Mouse (Mus musculus): ENCODE measurements at regions not wholly inside any gene's neighbourhood (a gene's known extent, or its start where the extent isn't known, plus 50 kb on each side); places are given as distances from the start of the nearest gene placed in this dataset.

DNA sequence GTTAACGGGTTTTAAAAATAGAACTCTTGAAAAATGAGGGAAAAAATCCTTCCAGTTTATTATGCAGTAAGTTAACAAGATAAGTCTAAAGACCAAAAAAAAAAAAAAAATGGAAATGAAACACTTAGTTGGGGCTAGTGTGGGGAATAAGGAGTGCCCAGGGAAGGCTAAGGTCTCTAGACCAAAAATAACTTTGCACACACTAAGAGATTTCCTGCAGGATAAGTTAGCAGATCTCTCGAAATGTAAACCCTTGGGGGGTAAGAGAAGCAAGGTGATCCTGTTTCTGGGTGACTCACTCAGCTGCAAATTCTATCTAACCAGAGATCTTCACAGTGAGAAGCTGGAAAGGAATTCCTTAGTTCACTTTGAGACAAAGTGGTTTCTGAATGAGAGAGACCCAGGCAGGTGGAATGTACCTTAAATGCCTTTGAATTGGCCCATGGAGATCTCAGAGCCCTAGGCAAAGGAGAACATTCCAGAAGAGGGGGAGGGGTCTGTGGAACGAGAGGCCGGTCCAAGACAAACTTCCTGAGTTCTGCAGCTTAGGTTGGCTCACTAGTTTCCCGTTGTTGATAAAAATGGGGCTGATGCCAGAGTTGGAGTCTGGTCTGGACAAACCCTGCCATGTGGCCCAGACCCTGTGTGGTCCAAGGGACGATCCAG, 126.8 kb upstream of the Adgrl2 start:
- no peak for DNase-seq (ENCODE audit: low read depth, low spot score)

DNA sequence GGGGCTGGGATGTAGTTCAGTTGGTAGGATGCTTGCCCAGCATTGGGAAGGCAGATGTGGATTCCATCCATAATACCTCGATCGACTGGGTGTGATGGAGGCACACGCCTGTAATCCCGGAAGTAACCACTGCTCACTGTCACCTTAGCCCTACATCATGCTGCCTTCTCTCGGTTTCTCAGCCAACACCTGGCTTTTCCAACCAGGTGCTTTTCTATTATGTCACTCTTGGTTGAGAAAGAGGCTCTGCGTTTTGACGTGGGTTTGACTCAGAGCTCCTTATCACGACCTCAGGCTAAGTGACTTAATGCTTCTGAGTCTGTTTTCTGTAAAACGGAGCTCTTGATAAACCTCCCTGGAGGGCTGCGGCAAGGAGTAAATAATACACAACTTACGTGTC, 126.2 kb upstream of the Adgrl2 start:
- no peak for DNase-seq (ENCODE audit: low read depth, low spot score)

DNA sequence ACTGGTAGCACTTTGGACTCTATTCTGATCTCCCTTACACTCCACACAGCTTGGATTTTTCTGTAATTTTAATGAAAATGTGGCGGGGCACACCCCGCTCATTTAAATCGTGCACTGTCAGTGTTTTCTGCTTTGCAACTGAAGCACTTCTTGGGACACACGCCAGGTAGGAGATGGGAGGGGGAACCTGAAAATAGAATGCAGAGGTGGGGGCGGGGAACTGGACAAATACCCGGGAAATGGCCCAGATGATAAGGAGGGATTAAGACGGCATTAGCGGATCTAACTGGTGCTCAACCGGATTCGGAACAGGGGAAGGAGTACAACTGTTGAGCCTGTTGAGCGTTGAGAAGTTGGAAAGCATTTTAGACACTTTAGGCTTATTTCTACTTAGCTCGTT, 125.5 kb upstream of the Adgrl2 start:
- no peak for DNase-seq (ENCODE audit: low read depth, low spot score)

DNA sequence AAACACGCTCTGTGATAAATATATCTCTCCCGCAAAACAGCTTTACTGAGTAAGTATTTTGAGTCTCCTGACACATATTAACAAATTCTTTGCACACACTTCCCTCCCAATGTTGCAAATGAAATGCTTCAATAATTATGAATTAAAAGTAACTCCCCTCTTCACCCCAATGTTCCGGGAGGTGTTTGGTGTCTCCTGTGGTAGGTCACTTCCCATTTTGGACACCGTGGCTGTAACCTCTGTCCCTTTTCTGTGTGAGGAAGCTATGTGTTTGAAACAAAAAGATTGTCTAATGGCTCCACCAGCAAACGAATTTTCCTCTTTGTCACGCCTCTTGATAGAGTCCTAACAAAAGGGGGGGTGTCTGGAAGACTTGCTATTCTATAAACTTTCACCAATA, 122.5 kb upstream of the Adgrl2 start:
- no peak for DNase-seq (ENCODE audit: low read depth, low spot score)

DNA sequence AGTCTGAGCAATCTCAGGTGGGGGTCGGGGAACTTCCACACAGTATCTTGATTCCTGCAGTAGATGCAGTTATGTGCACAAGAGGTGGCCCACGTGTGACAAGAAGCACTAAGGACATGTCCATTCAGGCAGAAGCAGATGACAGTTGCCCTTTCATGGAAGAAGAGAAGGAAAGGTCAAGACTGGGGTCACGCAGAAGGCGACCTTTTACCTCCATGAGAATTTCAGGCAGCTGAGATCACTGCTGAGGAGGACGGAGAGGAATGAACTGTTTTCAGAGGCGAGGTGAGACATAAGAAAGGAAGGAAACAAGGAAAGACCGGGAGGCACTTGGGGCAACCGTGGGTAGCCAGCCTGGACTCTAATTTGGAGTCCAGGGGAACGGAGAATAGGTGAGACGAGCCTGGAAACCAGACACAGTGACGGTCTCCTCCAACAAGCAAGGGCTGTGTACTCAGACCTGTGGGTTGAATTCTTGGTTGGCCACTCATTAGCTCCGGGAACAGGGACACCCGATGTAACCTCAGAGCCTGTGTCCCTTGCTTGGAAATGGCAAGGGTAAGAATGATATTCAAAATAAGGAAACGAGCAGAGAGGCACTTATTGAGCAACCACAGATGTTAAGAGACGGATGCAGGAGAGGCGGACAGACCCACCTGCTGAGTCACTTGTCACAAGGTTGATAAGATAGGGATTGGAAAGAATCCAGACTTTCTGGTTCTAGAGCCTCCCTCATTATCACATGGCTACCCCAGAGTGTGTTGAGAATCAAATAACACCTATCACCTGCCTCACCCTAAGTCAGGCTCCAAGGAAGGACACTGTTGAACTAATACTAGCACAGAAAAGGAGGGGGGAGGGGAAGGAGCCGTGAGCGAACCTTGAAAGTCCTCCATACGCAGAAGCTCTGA, 121.4 kb upstream of the Adgrl2 start:
- no peak for DNase-seq (ENCODE audit: low read depth, low spot score)

DNA sequence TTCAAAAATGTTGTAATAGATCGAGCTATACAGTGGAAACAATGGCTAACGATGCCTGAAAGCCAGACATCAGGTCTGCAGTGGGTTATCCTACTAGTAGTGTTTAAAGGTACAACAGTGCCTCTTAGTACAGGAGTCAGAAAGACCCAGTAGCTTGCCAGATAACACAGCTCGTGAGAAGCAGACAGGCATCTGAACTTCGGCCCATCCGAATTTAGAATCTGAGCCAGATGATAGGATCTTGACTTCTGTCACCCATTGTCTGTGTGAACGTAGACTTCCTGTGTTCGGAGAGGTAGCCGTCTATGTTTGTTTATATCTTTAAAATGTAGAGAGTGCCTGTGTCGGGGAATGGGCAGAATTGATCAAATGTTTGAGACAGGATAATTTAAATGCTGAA, 120.5 kb upstream of the Adgrl2 start:
- no peak for DNase-seq (ENCODE audit: low read depth, low spot score)

DNA sequence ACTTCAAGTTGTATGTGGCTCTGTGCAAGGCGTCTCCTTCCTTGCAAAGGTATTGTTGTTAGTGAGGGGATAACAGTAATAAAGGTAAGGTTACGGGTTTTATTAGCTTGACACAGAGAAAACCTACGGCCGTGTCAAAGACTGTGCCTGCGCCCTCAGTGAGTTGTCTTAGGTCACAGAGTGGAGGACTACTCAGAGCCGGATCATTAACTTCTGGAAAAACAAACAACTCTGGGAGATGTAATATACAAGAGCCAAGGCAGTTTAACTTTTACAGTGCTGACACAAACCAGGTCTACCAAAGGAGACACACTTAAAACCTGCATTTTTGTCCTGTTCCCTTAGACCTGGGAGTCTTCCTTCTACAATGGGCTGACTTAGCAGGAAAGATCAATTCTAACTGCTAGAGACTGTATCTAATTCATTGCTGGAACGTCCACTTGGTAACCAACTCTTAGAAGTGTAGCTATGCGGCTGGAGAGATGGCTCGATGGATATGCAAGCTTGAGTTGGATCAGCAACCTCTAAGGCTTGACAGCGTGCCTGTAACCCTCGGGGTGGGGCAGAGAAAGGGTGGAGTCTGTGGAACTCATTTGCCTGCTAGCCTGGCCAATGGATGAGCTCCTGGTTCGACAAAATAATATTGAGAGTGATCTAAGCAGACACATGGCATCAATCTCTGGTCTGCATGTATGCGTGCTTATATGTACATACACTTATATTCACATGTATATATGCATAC, 115.5 kb upstream of the Adgrl2 start:
- DNase-seq (ENCODE audit: low read depth, low spot score), result no peak

DNA sequence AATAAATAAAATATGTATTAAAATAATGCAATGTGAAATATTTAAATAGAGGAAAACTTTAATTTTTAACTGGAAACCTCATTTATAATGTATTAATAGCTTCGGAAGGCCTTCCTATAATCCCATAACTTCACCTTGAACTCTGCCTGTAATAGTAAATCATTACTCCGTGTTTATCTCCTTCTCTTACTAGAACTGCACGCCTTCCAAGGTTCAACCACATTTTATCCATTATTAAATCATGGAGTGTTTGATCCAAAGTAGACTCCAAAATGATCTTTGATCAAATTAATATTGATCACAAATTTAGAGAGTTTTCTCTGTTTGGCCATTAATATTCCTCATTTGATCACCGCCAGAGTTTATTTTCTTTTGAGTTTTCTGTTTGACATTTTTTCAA, 114.8 kb upstream of the Adgrl2 start:
- DNase-seq (ENCODE audit: low read depth, low spot score), result no peak

DNA sequence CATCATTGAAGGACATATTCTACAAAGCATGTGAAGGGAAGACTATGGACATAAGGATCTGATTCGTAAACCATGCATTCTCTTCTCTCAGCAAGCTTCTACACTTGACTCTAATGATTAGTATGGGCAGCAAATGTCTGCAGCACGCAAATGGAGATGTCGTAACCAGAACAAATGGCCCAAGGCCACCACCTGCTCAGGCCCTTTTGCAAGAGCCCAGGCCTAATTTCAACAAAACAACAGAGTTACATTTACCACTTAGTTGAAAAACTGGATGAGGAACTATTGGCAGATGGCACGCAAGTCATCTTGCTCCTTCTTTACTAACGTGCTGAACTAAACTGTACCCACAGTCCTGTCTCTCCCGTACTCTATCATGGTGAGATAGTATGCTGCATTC, 113.7 kb upstream of the Adgrl2 start:
- no peak for DNase-seq (ENCODE audit: low read depth, low spot score)

DNA sequence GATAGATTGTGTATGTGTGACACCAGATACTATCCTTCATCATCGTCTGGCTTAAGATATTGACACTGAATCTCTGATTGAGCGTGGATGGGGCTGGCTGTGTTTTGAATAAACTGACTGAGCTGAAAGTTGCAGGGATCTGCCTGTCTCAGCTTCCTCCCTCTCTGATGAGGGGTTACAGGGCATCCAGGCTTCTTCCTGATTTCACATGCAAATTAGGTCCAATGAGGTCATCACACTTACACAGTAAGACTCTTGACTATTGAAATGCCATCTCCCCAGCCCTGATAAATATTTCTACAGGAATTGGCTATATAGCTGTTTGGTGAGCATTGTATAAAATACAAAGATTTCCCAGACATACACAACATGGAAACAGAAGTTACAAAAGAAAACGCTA, 113.1 kb upstream of the Adgrl2 start:
- no peak for DNase-seq (ENCODE audit: low read depth, low spot score)

DNA sequence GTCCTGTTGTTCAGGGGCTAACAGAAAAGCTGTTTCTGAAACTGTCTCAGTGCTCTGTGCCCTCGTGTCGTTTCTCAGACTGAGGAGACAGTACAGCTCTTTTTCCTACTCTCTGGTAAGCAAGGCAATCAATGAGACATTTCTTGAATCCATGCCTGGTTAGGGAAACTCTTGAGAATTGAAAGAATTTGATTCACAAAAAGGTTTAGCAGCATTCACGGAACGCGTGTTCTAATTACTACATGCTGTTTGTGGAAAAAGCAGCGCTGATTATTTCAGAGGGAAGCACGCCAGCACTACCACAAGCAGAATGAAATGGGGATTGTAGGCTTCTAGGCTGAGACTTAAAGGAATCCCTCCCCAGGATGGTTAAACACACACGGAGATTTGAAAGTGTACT, 112.5 kb upstream of the Adgrl2 start:
- no peak for DNase-seq (ENCODE audit: low read depth, low spot score)

DNA sequence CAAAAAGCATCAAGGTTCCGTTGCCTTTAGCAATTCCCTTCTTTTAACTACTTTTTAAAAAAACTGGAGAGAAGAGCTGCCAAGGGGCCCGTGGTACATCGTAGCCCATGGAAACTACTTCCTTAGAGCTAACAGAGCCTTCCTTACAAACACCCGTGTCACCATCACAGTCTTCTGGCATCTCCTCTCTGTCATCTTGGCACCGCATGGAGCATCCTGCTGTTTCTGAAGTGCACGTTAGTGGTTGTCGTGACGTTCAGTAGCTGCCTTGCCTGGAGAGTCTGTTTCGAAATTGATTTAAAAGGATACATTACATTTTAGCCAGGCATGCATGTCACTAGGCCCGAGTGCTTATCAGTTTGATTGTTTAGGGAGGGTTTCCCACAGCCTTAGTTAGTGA, 111.4 kb upstream of the Adgrl2 start:
- no peak for DNase-seq (ENCODE audit: low read depth, low spot score)

DNA sequence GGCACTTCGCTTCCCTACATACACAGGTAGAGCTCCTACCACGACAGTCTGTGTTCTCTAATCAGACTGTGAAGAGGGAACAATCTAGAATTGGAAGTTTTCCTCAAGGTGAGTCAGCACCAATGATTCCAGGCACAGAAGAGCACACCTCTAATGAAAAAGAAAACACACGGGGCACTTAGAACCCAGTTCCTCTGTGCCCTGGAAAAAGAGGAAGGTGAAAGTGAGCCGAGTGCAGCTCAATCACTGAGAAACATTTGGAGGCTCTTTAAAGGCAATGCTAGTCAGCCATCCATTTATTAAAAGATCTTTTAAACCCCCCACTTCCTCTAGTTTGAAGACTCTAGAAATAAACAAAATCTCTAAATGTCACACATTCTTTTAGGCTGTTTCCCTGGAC, 108.4 kb upstream of the Adgrl2 start:
- DNase-seq (ENCODE audit: low read depth, low spot score), result no peak

DNA sequence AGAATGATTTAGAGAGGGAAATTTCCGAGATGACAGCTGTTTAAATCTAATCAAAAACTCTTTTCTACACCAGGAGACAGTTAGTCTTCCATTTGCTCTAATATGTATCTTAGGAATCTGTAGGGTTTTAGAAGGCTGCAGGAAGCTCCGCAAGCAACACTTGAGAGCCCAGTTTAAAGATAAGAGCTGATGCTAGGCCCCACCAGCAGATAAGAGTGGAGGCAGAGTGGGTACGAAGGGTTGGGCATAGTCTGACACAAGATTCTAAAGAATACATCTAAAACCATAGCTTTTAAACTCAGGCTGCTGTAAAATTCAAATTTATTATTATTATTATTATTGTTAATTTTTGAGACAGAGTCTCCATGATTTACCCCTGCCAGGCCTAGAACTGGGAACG, 106.7 kb upstream of the Adgrl2 start:
- no peak for DNase-seq (ENCODE audit: low read depth, low spot score)

DNA sequence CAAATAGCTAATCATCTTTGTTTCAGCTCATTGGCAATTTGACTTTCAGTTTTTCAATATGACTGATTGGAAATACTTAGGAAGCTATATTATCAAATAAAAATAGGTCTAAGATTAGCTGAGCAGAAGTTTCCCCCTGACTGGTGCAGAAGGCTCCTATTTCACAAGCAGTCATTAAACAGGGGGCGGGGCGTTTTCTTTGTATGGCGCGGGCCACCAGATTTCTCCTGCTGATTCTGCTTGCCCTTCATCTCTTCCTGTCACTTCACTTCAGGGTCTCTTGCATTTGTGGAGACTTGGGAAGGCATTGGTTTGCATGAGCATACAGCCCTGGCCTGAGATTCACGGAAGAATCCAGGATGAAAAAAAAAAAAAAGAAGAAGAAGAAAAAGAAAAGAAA, 102.3 kb upstream of the Adgrl2 start:
- DNase-seq (ENCODE audit: low read depth, low spot score), result no peak

DNA sequence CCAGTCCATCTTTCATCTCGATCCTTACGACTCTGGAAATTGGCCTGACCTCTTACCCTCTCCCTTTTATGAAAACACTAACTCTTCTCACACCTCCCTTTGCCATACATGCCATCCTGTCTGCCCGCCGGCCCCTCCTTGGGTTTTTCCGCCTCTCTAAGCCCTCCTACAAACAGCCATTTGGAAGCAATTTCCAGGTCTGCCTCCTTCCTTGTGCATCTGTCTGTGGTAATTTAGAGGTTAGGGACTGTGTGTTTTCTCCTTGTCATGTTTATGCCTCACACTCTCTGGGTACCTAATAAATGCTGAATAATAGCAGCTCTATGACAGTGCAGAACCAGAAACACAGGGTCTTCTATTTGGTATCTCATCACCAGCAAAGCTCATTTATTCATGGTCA, 99.7 kb upstream of the Adgrl2 start:
- no peak for DNase-seq (ENCODE audit: low read depth, low spot score)

DNA sequence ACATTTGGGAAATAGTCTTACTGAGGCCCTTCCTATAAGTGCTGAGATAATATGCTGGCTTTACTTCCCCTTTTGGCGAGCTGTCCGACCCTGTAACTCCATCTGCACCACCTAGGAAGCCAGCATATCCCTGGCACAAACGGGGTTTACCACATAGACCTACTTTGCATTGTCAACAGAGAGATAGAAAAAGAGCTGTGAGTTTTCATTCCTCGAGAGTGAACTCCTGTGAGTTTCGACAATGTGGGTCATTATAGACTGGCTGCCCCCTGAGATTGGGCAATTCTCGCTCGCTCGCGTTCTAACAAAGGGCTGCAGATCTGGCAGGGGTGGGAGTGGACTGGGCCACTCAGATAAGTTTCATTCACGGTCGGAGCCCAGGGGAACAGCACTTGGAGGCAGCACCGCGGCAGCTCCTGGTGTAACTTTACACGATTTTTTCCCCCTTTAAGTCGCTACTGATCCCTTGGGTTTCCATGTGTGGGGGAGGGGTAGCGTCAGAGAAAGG, 98.3 kb upstream of the Adgrl2 start:
- DNase-seq (ENCODE audit: low read depth, low spot score), result no peak

DNA sequence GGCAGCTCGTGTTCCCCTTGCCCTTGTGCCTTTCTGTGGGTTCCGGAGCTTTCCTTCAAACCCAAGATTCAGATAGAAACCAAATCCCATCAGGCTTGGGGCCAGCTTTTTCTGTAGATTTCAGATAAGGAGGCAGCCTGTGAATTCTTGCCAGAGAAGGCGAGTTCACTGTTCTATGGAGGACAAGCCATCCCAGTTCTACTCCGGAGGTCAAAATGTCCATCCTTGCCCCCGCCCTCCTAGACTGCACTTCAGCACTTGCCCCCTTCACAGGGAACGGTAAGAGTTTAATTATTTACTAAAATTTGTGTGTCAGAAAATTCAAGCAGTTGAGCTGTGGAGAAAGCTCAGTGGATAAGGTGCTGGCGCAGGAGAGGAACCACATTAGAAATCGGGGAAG, 97.1 kb upstream of the Adgrl2 start:
- DNase-seq (ENCODE audit: low read depth, low spot score), result no peak

DNA sequence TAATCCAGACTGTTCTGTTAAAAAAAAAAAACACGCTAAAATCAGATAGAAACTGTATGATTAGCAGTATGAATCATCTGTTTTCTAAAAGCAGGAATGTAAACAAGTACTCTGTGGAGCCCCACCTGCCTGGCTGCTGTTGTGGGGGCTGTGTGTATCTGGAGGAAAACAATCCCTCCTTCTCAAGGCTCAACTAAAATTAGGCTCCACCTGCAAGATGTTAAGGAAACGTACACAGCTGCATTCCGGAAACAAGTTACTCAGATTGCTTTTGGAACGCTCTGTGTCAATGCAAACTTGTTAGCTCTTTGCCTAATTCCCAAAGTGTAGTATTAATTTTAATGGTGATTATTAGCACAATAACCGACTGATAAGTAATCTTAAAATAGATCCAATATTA, 96.3 kb upstream of the Adgrl2 start:
- DNase-seq (ENCODE audit: low read depth, low spot score), result no peak

DNA sequence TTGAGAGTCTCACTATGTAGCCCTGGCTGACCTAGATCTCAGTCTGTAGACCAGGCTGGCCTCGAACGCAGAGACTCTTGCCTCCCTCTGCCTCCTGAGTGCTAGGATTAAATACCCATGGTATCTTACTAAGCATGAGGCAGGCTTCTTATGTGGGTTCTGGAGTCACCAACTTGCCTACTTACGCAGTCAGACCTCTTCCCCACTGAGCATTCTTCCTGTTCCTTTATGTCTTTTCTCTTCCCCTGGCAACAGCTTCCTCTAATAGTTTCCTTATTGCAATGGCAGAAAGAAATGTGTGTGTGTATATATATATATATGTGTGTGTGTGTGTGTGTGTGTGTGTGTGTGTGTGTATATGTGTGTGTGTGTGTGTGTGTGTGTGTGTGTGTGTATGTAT, 95.7 kb upstream of the Adgrl2 start:
- no peak for DNase-seq (ENCODE audit: low read depth, low spot score)

DNA sequence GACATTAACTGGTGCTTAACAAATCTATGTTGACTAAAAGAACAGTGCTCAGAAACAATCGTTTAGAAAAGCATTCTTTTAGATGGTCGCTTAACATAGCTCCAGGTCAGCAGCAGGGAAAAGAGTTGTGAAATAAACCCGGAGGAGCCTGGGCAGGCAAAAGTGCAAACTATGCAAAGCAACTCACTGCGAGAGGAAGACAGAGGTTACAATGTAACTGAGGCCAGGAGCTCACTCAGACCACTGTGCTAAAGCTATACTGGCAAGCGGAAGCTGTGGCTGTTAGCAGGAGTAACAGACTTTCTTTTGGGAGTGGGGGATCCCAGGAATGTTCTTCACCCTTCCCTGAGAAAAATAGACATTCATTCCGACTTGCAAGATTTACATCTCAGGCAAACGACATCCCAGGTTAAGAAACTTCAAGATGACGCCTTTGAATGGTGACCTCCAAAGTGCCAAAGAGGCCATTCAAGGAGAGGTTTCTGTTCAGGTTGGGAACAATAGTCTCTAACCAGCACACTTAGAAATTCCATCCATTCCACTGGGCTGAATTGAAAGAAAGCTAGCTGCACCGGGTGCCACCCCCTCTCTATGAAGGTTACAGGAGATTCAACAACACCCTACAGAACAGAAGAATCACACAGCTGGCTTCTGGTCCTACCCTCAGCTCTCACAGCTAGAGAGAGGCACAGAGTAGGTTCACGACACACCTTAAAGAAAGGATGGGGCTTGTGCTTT, 94.7 kb upstream of the Adgrl2 start:
- no peak for DNase-seq (ENCODE audit: low read depth, low spot score)

DNA sequence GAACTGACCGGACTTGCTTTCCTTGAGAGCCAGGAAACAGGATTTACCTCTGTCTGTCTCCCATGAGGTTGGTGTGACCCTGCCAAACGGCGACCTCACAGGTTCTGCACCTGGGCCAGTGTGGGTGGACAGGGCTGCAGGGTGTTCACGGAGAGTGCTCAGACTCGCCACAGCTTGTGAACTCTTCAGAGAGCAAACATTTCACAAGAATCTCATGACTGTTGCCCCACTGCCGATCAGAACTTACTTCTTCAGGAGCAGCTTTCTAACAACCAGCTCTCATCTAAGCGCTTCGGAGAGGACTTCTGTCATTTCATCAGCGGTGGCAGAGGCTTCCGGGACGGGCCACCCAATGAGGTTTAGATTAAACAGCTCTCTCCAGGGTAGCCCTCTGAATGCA, 93.0 kb upstream of the Adgrl2 start:
- DNase-seq (ENCODE audit: low read depth, low spot score), result no peak
